Mouse (Mus musculus) left cerebral cortex, postnatal 4 days (tissue): ENCODE measurements around the gene Homer1. TPM values are rescaled to one million over a fixed set of nuclear protein-coding genes. Genes with fewer than 3 reads are reported as not detected.

Source experiments
- DNase-seq: peaks from one replicate; pipeline ENCODE4 v3.0.0-alpha.2; 2022
- intact Hi-C: fragments of 180-260 bp; cut with DNase I; formaldehyde crosslinking; loops from one replicate; pipeline ENCODE4 v1.15.1; 2025
- total RNA-seq, 2 experiments: library from RNA; stranded (reverse); gene quantifications; 2 replicates each; pipeline ENCODE4 v1.2.3; 2021

Homer1 gene
- 100 to 1,000 TPM; 120 to 125 TPM for total RNA-seq

- intact Hi-C loops, result no loop called here
- no peak for DNase-seq
These were observed at the start of gene Homer1 for GRCm38 (mm10) chr13:93299316-93299715. Gene Homer1 (plus strand): TSS chr13:93299635.

- intact Hi-C loops, result no loop called here
- no peak for DNase-seq
These were observed 47.7 kb upstream of the Homer1 start for GRCm38 (mm10) chr13:93251732-93252131.

- no peak for DNase-seq
- intact Hi-C loops, result no loop called here
These were observed 47.3 kb upstream of the Homer1 start for GRCm38 (mm10) chr13:93252175-93252574.

GRCm38 (mm10) chr13:93252941-93253340 lies 46.5 kb upstream of the Homer1 start:
- intact Hi-C loops, result no loop called here
- no peak for DNase-seq

GRCm38 (mm10) chr13:93267151-93267550 lies 32.3 kb upstream of the Homer1 start:
- no peak for DNase-seq

GRCm38 (mm10) chr13:93300581-93300980 lies 1.1 kb downstream of the Homer1 start:
- intact Hi-C loops, result loop anchor here (5.0 to 10.0 kb wide), 3 partner anchors 106 to 548 kb away; partner anchors contain the start of gene Tent2
- no peak for DNase-seq

More at GRCm38 (mm10) chr13:93267151-93267550, 32.3 kb upstream of the Homer1 start:
- intact Hi-C loops, result no loop called here

- DNase-seq, result no peak
- intact Hi-C loops, result loop anchor here (5.0 to 10.0 kb wide), 3 partner anchors 106 to 549 kb away; partner anchors contain the start of gene Tent2
These were observed 1.6 kb downstream of the Homer1 start for GRCm38 (mm10) chr13:93301060-93301459.

- intact Hi-C loops, result loop anchor here (5.0 to 10.0 kb wide), 3 partner anchors 108 to 551 kb away; partner anchors contain the start of gene Tent2
- no peak for DNase-seq
These were observed 3.6 kb downstream of the Homer1 start for GRCm38 (mm10) chr13:93302846-93303562.

- peak; percentile 96 for DNase-seq
- intact Hi-C loops, result loop anchor here (5.0 to 10.0 kb wide), 3 partner anchors 109 to 551 kb away; partner anchors contain the start of gene Tent2
These were observed 4.3 kb downstream of the Homer1 start for GRCm38 (mm10) chr13:93303563-93304250.

GRCm38 (mm10) chr13:93304251-93305001 lies 5.0 kb downstream of the Homer1 start:
- DNase-seq, result peak; percentile 17
- intact Hi-C loops, result loop anchor here (5.0 to 10.0 kb wide), 4 partner anchors 110 to 552 kb away; partner anchors contain the start of gene Tent2

GRCm38 (mm10) chr13:93305149-93305548 lies 5.7 kb downstream of the Homer1 start:
- intact Hi-C loops, result loop anchor here (5.0 to 10.0 kb wide), 3 partner anchors 110 to 410 kb away; partner anchors contain the start of gene Tent2
- no peak for DNase-seq

- no peak for DNase-seq
- intact Hi-C loops, result loop anchor here (5.0 to 10.0 kb wide), 3 partner anchors 111 to 409 kb away; partner anchors contain the start of gene Tent2
These were observed 6.2 kb downstream of the Homer1 start for GRCm38 (mm10) chr13:93305636-93306035.

GRCm38 (mm10) chr13:93306545-93306944 lies 7.1 kb downstream of the Homer1 start:
- DNase-seq, result no peak
- intact Hi-C loops, result loop anchor here (5.0 to 10.0 kb wide), 3 partner anchors 112 to 408 kb away; partner anchors contain the start of gene Tent2

GRCm38 (mm10) chr13:93307700-93308099 lies 8.3 kb downstream of the Homer1 start:
- intact Hi-C loops, result loop anchor here (5.0 to 10.0 kb wide), 3 partner anchors 113 to 407 kb away; partner anchors contain the start of gene Tent2
- no peak for DNase-seq

- intact Hi-C loops, result loop anchor here (5.0 to 10.0 kb wide), 3 partner anchors 114 to 406 kb away; partner anchors contain the start of gene Tent2
- DNase-seq, result no peak
These were observed 9.9 kb downstream of the Homer1 start for GRCm38 (mm10) chr13:93309295-93309694.

GRCm38 (mm10) chr13:93312518-93312917 lies 13.1 kb downstream of the Homer1 start:
- DNase-seq, result no peak
- intact Hi-C loops, result no loop called here

- DNase-seq, result no peak
- intact Hi-C loops, result no loop called here
These were observed 14.9 kb downstream of the Homer1 start for GRCm38 (mm10) chr13:93314322-93314721.

GRCm38 (mm10) chr13:93320089-93320488 lies 20.7 kb downstream of the Homer1 start:
- intact Hi-C loops, result no loop called here
- no peak for DNase-seq

- no peak for DNase-seq
- intact Hi-C loops, result no loop called here
These were observed 26.9 kb downstream of the Homer1 start for GRCm38 (mm10) chr13:93326326-93326725.

GRCm38 (mm10) chr13:93331721-93332120 lies 32.3 kb downstream of the Homer1 start:
- no peak for DNase-seq
- intact Hi-C loops, result no loop called here
